Mouse (Mus musculus): Measurements from ENCODE around the gene Ifi204. TPM values are rescaled to one million over a fixed set of nuclear protein-coding genes. Genes with fewer than 3 reads are reported as not detected.
"Not testable (repeated sequence)": the region's sequence is repeated elsewhere in the genome, so short reads cannot be mapped to it uniquely, and the experiment has no call there.

The Ifi204 gene
- 0.38 and 1.0 TPM in 2 replicates for polyA plus RNA-seq (2016; fragmentation: Nextera tagmentation; extraction: Ambion mirVana)

- not testable (repeated sequence) for H3K9ac ChIP-seq
Observed at GRCm38 (mm10) chr1:173766848-173767617, at the start of gene Ifi204. Ifi204 (minus strand) TSS chr1:173766943.

GRCm38 (mm10) chr1:173809294-173809693 is 42.6 kb upstream of the Ifi204 start:
- H3K9ac ChIP-seq; H3K4me2 ChIP-seq (replicated peaks); H3K4me1 ChIP-seq; H3K9me3 ChIP-seq; H3K27me3 ChIP-seq; H3K4me3 ChIP-seq; H3K27ac ChIP-seq; H3K36me3 ChIP-seq; ATAC-seq (ENCODE audit: insufficient number of reproducible peaks, insufficient read depth, low FRiP score, low TSS enrichment): not testable (repeated sequence)
- WGBS, result 83% methylated on average over 2 of the region's 2 CpGs

More at GRCm38 (mm10) chr1:173766848-173767617, at the start of gene Ifi204:
- H3K27ac ChIP-seq; ATAC-seq (ENCODE audit: insufficient number of reproducible peaks, insufficient read depth, low FRiP score, low TSS enrichment); H3K4me3 ChIP-seq; H3K36me3 ChIP-seq; H3K4me2 ChIP-seq (replicated peaks); H3K4me1 ChIP-seq; H3K9me3 ChIP-seq; H3K27me3 ChIP-seq: not testable (repeated sequence)
- WGBS, result 82% methylated on average over 5 of the region's 5 CpGs

GRCm38 (mm10) chr1:173802689-173803281 is 36.0 kb upstream of the Ifi204 start:
- not testable (repeated sequence) for H3K27me3 ChIP-seq; ATAC-seq (ENCODE audit: insufficient number of reproducible peaks, insufficient read depth, low FRiP score, low TSS enrichment); H3K4me3 ChIP-seq; H3K9ac ChIP-seq; H3K36me3 ChIP-seq; H3K4me1 ChIP-seq; H3K4me2 ChIP-seq (replicated peaks); H3K27ac ChIP-seq; H3K9me3 ChIP-seq
- 73% methylated on average over 2 of the region's 2 CpGs for WGBS

GRCm38 (mm10) chr1:173802207-173802606 is 35.5 kb upstream of the Ifi204 start:
- H3K27me3 ChIP-seq; H3K9me3 ChIP-seq; H3K27ac ChIP-seq; H3K36me3 ChIP-seq; H3K4me1 ChIP-seq; H3K9ac ChIP-seq; H3K4me3 ChIP-seq; H3K4me2 ChIP-seq (replicated peaks); ATAC-seq (ENCODE audit: insufficient number of reproducible peaks, insufficient read depth, low FRiP score, low TSS enrichment): not testable (repeated sequence)
- WGBS, result 67% methylated on average over 3 of the region's 3 CpGs

- H3K4me2 ChIP-seq (replicated peaks); ATAC-seq (ENCODE audit: insufficient number of reproducible peaks, insufficient read depth, low FRiP score, low TSS enrichment); H3K9ac ChIP-seq; H3K4me1 ChIP-seq; H3K27me3 ChIP-seq; H3K27ac ChIP-seq; H3K9me3 ChIP-seq; H3K36me3 ChIP-seq; H3K4me3 ChIP-seq: not testable (repeated sequence)
- 73% methylated on average over 2 of the region's 2 CpGs for WGBS
Observed at GRCm38 (mm10) chr1:173801791-173802190, 35.0 kb upstream of the Ifi204 start.

GRCm38 (mm10) chr1:173773457-173773856 is 6.7 kb upstream of the Ifi204 start:
- not testable (repeated sequence) for H3K36me3 ChIP-seq; H3K9ac ChIP-seq; H3K4me2 ChIP-seq (replicated peaks); H3K4me3 ChIP-seq; H3K27me3 ChIP-seq; H3K4me1 ChIP-seq; H3K27ac ChIP-seq; ATAC-seq (ENCODE audit: insufficient number of reproducible peaks, insufficient read depth, low FRiP score, low TSS enrichment); H3K9me3 ChIP-seq
- WGBS, result 46% methylated on average over 3 of the region's 3 CpGs

GRCm38 (mm10) chr1:173760032-173760431 is 6.7 kb downstream of the Ifi204 start:
- H3K4me3 ChIP-seq; H3K4me2 ChIP-seq (replicated peaks); H3K9me3 ChIP-seq; ATAC-seq (ENCODE audit: insufficient number of reproducible peaks, insufficient read depth, low FRiP score, low TSS enrichment); H3K4me1 ChIP-seq; H3K27ac ChIP-seq; H3K27me3 ChIP-seq; H3K9ac ChIP-seq; H3K36me3 ChIP-seq: not testable (repeated sequence)
- 86% methylated on average over 5 of the region's 5 CpGs for WGBS

GRCm38 (mm10) chr1:173742262-173742661 is 24.5 kb downstream of the Ifi204 start:
- Histone ChIP-seq H3K27ac (no peak overlapping the region), H3K9me3 (no peaks in the 10 kb centered on the region), H3K27me3 (no peaks in the 10 kb centered on the region), H3K36me3 (no peaks in the 10 kb centered on the region), H3K4me1 (no peaks in the 10 kb centered on the region), H3K9ac (no peak overlapping the region), H3K4me3 (no peak overlapping the region), H3K4me2 (replicated peaks) (no peak overlapping the region)
- ATAC-seq (ENCODE audit: insufficient number of reproducible peaks, insufficient read depth, low FRiP score, low TSS enrichment), result no peak
- 70% methylated on average over 1 of the region's 1 CpGs for WGBS

- H3K4me3 ChIP-seq, result no peak within 1 kb of the TSS
- H3K9me3 ChIP-seq, result no peaks in the 10 kb centered on the region
- no peaks in the 10 kb centered on the region for H3K27me3 ChIP-seq
- H3K9ac ChIP-seq, result no peak within 1 kb of the TSS
- H3K27ac ChIP-seq, result no peak within 1 kb of the TSS
- H3K4me1 ChIP-seq, result no peaks in the 10 kb centered on the region
- H3K4me2 ChIP-seq (replicated peaks), result no peak within 1 kb of the TSS
- ATAC-seq (ENCODE audit: insufficient number of reproducible peaks, insufficient read depth, low FRiP score, low TSS enrichment), result no peak
- 73% methylated on average over 4 of the region's 4 CpGs for WGBS
- H3K36me3 ChIP-seq, result no peaks in the 10 kb centered on the region
Observed at GRCm38 (mm10) chr1:173741656-173742055, 25.1 kb downstream of the Ifi204 start, which contains the start of gene Ifi207. Ifi207 (minus strand) TSS chr1:173741747.

- H3K27me3 ChIP-seq, result no peaks in the 10 kb centered on the region
- no peaks in the 10 kb centered on the region for H3K4me1 ChIP-seq
- H3K36me3 ChIP-seq, result no peaks in the 10 kb centered on the region
- no peak overlapping the region for H3K27ac ChIP-seq
- no peaks in the 10 kb centered on the region for H3K9me3 ChIP-seq
- no peak for ATAC-seq (ENCODE audit: insufficient number of reproducible peaks, insufficient read depth, low FRiP score, low TSS enrichment)
- H3K4me2 ChIP-seq (replicated peaks), result no peak overlapping the region
- H3K4me3 ChIP-seq, result no peak overlapping the region
- no peak overlapping the region for H3K9ac ChIP-seq
Observed at GRCm38 (mm10) chr1:173740537-173740936, 26.2 kb downstream of the Ifi204 start.

GRCm38 (mm10) chr1:173736986-173737385 is 29.8 kb downstream of the Ifi204 start:
- ATAC-seq (ENCODE audit: insufficient number of reproducible peaks, insufficient read depth, low FRiP score, low TSS enrichment), result no peak
- no peak overlapping the region for H3K27ac ChIP-seq

GRCm38 (mm10) chr1:173735015-173735414 is 31.7 kb downstream of the Ifi204 start:
- not testable (repeated sequence) for H3K27ac ChIP-seq; H3K9ac ChIP-seq; H3K36me3 ChIP-seq; H3K4me1 ChIP-seq; H3K4me2 ChIP-seq (replicated peaks); ATAC-seq (ENCODE audit: insufficient number of reproducible peaks, insufficient read depth, low FRiP score, low TSS enrichment); H3K4me3 ChIP-seq; H3K9me3 ChIP-seq; H3K27me3 ChIP-seq
- 72% methylated on average over 4 of the region's 4 CpGs for WGBS

More at GRCm38 (mm10) chr1:173736986-173737385, 29.8 kb downstream of the Ifi204 start:
- no peaks in the 10 kb centered on the region for H3K4me1 ChIP-seq
- H3K4me2 ChIP-seq (replicated peaks), result no peak overlapping the region
- H3K9me3 ChIP-seq, result no peaks in the 10 kb centered on the region
- no peaks in the 10 kb centered on the region for H3K27me3 ChIP-seq
- 57% methylated on average over 2 of the region's 2 CpGs for WGBS
- H3K9ac ChIP-seq, result no peak overlapping the region
- H3K4me3 ChIP-seq, result no peak overlapping the region
- no peaks in the 10 kb centered on the region for H3K36me3 ChIP-seq
